Mouse (Mus musculus) stomach, embryonic 15.5 days (tissue): Measurements from ENCODE around the gene Gm4969. TPM values are rescaled to one million over a fixed set of nuclear protein-coding genes. Genes with fewer than 3 reads are reported as not detected.
A peak's percentile ranks its signal among the peaks of the same experiment; 100 is the strongest.

Experiments used
- ATAC-seq: fragments of 200-750 bp; cut with Nextera tagmentation; 2 replicates; pipeline ENCODE4 v1.8.0; 2017; ENCODE audit warnings: low read depth, moderate number of reproducible peaks, moderate TSS enrichment; ENCODE audit not compliant: insufficient read depth, low FRiP score
- H3K27ac ChIP-seq: fragments of 300-500 bp; sonication (generic); 2 replicates; pipeline ENCODE4 v1.5.1; 2015; ENCODE audit warnings: mild to moderate bottlenecking, inconsistent platforms
- H3K27me3 ChIP-seq: fragments of 300-500 bp; sonication (generic); replicated peaks from 2 replicates; pipeline ENCODE4 v1.6.1; 2015; ENCODE audit warnings: inconsistent platforms
- H3K36me3 ChIP-seq: fragments of 300-500 bp; sonication (generic); 2 replicates; pipeline ENCODE4 v1.6.1; 2015; ENCODE audit warnings: inconsistent platforms
- H3K4me1 ChIP-seq: fragments of 300-500 bp; sonication (generic); 2 replicates; pipeline ENCODE4 v1.6.1; 2015; ENCODE audit warnings: inconsistent platforms
- H3K4me2 ChIP-seq: fragments of 300-500 bp; sonication (generic); 2 replicates; pipeline ENCODE4 v1.6.1; 2015; ENCODE audit warnings: mild to moderate bottlenecking, inconsistent platforms
- H3K4me3 ChIP-seq: fragments of 300-500 bp; sonication (generic); replicated peaks from 2 replicates; pipeline ENCODE4 v1.5.1; 2015; ENCODE audit warnings: inconsistent platforms
- H3K9ac ChIP-seq: fragments of 300-500 bp; sonication (generic); 2 replicates; pipeline ENCODE4 v1.6.1; 2015; ENCODE audit warnings: inconsistent platforms
- H3K9me3 ChIP-seq: fragments of 300-500 bp; sonication (generic); 2 replicates; pipeline ENCODE4 v1.6.1; 2016; ENCODE audit warnings: inconsistent platforms
- WGBS: fragments of 180-500 bp; shearing (Covaris S2); methylation state at CpG from one replicate; pipeline ENCODE4 v1.1.7; 2015; 5-methylcytosine and 5-hydroxymethylcytosine counted together
- polyA plus RNA-seq: library from polyadenylated mRNA; unstranded; fragments of >200 nt; fragmentation: Nextera tagmentation; extraction: Ambion mirVana; gene quantifications from 2 replicates; pipeline ENCODE4 v1.2.1, GENCODE M21; 2015

Gm4969 gene
- polyA plus RNA-seq, 1 experiment from 2014 or later: 3.2 TPM

- peak overlapping the region; percentile 60 for H3K27ac ChIP-seq
- H3K4me2 ChIP-seq: peak overlapping the region; percentile 87
- no peaks in the 10 kb centered on the region for H3K9me3 ChIP-seq
- under 1% methylated on average over 39 of the region's 39 CpGs for WGBS
- peak overlapping the region; percentile 49 for H3K4me3 ChIP-seq
- H3K36me3 ChIP-seq: peaks cover 18% of the 10 kb centered on the region
- no peaks in the 10 kb centered on the region for H3K27me3 ChIP-seq
- no peak overlapping the region for H3K9ac ChIP-seq
- peaks cover 6% of the 10 kb centered on the region; the same call in 1 of the 2 replicates for H3K4me1 ChIP-seq
- ATAC-seq: peak; percentile 99
Observed at GRCm38 (mm10) chr7:19131324-19131848, 13.2 kb upstream of the Gm4969 start.

DNA sequence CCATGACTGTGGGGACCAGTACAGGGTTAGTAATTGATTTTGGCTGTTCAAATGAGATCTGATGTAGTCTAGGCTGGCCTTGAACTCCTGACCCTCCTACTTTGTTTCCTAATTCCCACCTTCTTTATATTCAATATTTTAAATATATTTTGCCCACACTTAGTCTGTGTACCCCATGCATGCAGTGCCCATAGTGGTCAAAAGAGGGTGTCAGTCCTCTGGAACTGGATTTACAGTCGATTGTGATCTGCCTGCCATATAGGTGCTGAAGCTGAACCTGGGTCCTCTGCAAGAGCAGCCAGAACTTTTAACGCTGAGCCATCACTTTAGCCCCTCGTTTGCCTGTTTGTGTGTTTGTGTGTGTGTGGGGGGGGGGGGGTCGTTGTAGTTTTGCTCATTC, 12.5 kb upstream of the Gm4969 start:
- H3K27me3 ChIP-seq: no peaks in the 10 kb centered on the region
- H3K9ac ChIP-seq: no peak overlapping the region
- no peaks in the 10 kb centered on the region for H3K9me3 ChIP-seq
- no peak for ATAC-seq
- H3K36me3 ChIP-seq: peaks cover 11% of the 10 kb centered on the region; the same call in 1 of the 2 replicates
- H3K27ac ChIP-seq: peak overlapping the region; percentile 60
- WGBS: 24% methylated on average over 4 of the region's 4 CpGs
- H3K4me1 ChIP-seq: peaks cover 6% of the 10 kb centered on the region; the same call in 1 of the 2 replicates
- peak overlapping the region; percentile 49 for H3K4me3 ChIP-seq
- peak overlapping the region; percentile 87 for H3K4me2 ChIP-seq

DNA sequence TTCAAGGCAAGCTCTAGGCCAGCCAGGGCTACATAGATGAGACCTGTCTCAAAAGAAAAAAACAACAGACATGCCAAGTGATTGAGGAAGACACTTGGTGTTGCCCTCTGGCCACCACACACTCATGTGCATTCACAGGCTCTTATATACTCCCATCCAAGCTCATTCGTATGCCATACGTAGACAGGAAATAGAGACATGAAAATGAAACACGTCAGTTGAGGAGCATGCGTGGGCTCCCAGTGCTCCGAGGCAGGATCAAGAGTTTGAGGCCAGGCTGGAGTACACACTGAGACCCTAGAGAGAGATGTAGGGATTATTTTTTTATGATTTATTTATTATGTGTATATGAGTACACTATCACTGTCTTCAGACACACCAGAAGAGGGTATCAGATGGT, 11.2 kb upstream of the Gm4969 start:
- H3K4me1 ChIP-seq: peaks cover 6% of the 10 kb centered on the region; the same call in 1 of the 2 replicates
- H3K4me2 ChIP-seq: no peak overlapping the region
- ATAC-seq: no peak
- peaks cover under 1% of the 10 kb centered on the region; the same call in 1 of the 2 replicates for H3K36me3 ChIP-seq
- no peaks in the 10 kb centered on the region for H3K9me3 ChIP-seq
- 89% methylated on average over 5 of the region's 5 CpGs for whole genome bisulfite sequencing
- no peak overlapping the region for H3K9ac ChIP-seq
- H3K27me3 ChIP-seq: no peaks in the 10 kb centered on the region
- no peak overlapping the region for H3K4me3 ChIP-seq
- H3K27ac ChIP-seq: no peak overlapping the region

GRCm38 (mm10) chr7:19127744-19128143, 9.6 kb upstream of the Gm4969 start:
- Histone ChIP-seq H3K27ac (no peak overlapping the region), H3K4me2 (no peak overlapping the region), H3K9ac (no peak overlapping the region), H3K4me3 (no peak overlapping the region), H3K36me3 (no peaks in the 10 kb centered on the region), H3K9me3 (no peaks in the 10 kb centered on the region), H3K27me3 (no peaks in the 10 kb centered on the region), H3K4me1 (peaks cover 6% of the 10 kb centered on the region; the same call in 1 of the 2 replicates)
- no peak for ATAC-seq
- WGBS: 75% methylated on average over 5 of the region's 5 CpGs

GRCm38 (mm10) chr7:19124713-19125112, 6.5 kb upstream of the Gm4969 start:
- H3K4me3 ChIP-seq: no peak overlapping the region
- no peaks in the 10 kb centered on the region for H3K9me3 ChIP-seq
- H3K4me1 ChIP-seq: peaks cover 16% of the 10 kb centered on the region; the same call in 1 of the 2 replicates
- ATAC-seq: no peak
- no peak overlapping the region for H3K9ac ChIP-seq
- H3K27ac ChIP-seq: no peak overlapping the region
- H3K4me2 ChIP-seq: no peak overlapping the region
- no peaks in the 10 kb centered on the region for H3K27me3 ChIP-seq
- WGBS: 86% methylated on average over 6 of the region's 6 CpGs
- H3K36me3 ChIP-seq: no peaks in the 10 kb centered on the region

- no peak overlapping the region for H3K4me3 ChIP-seq
- H3K4me2 ChIP-seq: no peak overlapping the region
- WGBS: 92% methylated on average over 4 of the region's 4 CpGs
- ATAC-seq: no peak
- peaks cover 23% of the 10 kb centered on the region for H3K4me1 ChIP-seq
- no peak overlapping the region for H3K9ac ChIP-seq
- no peaks in the 10 kb centered on the region for H3K36me3 ChIP-seq
- H3K9me3 ChIP-seq: no peaks in the 10 kb centered on the region; the same call in 1 of the 2 replicates
- no peak overlapping the region for H3K27ac ChIP-seq
- H3K27me3 ChIP-seq: no peaks in the 10 kb centered on the region
Observed at GRCm38 (mm10) chr7:19121686-19122085, 3.5 kb upstream of the Gm4969 start.

DNA sequence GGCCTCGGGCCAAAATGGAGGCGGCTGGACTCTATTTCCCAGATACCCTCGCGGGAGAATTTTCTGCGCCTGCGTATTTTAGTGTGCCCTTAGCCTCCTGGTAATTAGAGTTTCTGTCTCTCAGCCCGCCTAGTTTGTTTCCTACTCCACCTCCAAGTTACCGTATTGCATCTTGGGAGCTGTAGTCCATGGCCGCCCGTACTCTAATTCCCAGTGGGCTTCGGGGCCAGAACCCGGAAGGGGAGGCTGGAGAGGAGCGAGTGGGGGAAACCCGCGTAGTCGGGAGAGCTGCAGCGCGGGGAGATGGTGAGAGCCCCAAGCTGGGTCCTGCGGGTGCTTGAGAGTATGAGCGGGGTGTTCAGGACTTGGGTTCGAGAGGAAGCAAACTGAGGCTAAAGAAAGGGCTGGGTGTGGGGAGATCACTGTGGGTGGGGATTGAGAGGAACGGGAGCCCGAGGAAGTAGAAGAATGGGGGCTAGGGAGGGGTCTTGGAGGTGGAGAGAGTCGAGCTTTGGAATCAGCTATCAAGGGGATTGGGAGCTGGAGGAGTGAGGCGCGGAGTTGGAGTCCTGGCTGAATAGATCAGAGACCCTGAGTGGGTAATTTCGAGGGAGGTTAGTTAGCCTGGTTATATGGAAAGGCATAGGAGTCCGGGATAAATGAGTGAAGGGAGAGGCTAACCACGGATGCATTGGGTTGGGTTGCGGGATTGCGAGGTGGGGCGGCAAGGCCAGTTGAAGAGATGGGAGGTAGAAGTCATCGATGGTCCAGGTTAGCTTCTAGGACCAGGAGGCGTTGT, 1.7 kb upstream of the Gm4969 start, which contains the start of gene Fbxo46:
Fbxo46 (plus strand) TSS at position 229 of the 799 bp plus-strand sequence.
- H3K9ac ChIP-seq: peak within 1 kb of the TSS; percentile 76
- peak within 1 kb of the TSS; percentile 68 for H3K4me3 ChIP-seq
- peak; percentile 95 for ATAC-seq
- H3K4me1 ChIP-seq: peaks cover 23% of the 10 kb centered on the region
- H3K27ac ChIP-seq: 0 out of 2 replicates have a peak within 1 kb of the TSS, but pooled peaks have one; percentile 40
- H3K36me3 ChIP-seq: no peaks in the 10 kb centered on the region
- no peaks in the 10 kb centered on the region; the same call in 1 of the 2 replicates for H3K9me3 ChIP-seq
- no peaks in the 10 kb centered on the region for H3K27me3 ChIP-seq
- WGBS: 2% methylated on average over 34 of the region's 34 CpGs
- peak within 1 kb of the TSS; percentile 84 for H3K4me2 ChIP-seq

- Histone ChIP-seq H3K9me3 (no peaks in the 10 kb centered on the region; the same call in 1 of the 2 replicates), H3K27ac (no peak overlapping the region), H3K4me2 (no peak overlapping the region), H3K36me3 (no peaks in the 10 kb centered on the region), H3K4me1 (peaks cover 23% of the 10 kb centered on the region), H3K4me3 (no peak overlapping the region), H3K27me3 (no peaks in the 10 kb centered on the region), H3K9ac (no peak overlapping the region)
- 92% methylated on average over 8 of the region's 8 CpGs for WGBS
- no peak for ATAC-seq
Observed at GRCm38 (mm10) chr7:19119083-19119482, 915 bp upstream of the Gm4969 start.

- 74% methylated on average over 1 of the region's 1 CpGs for WGBS
- ATAC-seq: no peak
- Histone ChIP-seq H3K4me3 (no peak overlapping the region), H3K27ac (no peak overlapping the region), H3K9me3 (no peaks in the 10 kb centered on the region), H3K36me3 (no peaks in the 10 kb centered on the region), H3K4me1 (no peaks in the 10 kb centered on the region), H3K9ac (no peak overlapping the region), H3K27me3 (no peaks in the 10 kb centered on the region), H3K4me2 (no peak overlapping the region)
Observed at GRCm38 (mm10) chr7:19109565-19109964, 8.6 kb downstream of the Gm4969 start.

DNA sequence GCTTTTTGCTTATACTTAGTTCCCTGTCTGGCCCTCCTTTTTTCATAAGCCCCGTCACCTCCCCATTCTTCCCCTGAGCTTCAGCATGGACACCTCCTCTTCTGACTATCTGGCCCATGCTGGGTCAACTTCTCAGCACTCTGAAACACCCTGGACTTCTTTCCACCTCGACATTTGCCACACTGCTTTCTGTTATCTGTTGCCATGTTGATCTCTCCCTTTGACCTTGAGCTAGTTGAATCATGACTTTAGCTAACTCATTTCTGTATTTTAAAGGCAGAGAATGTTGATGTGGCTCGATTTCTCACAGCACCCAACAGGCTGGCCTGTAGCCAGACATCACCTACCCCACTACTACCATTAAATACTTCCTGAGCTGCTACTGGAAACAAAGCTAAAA, 10.7 kb downstream of the Gm4969 start:
- H3K4me2 ChIP-seq: no peak overlapping the region
- no peak for ATAC-seq
- H3K27ac ChIP-seq: no peak overlapping the region
- WGBS: 48% methylated on average over 3 of the region's 3 CpGs
- no peaks in the 10 kb centered on the region for H3K27me3 ChIP-seq
- H3K4me3 ChIP-seq: no peak overlapping the region
- no peaks in the 10 kb centered on the region for H3K36me3 ChIP-seq
- H3K9me3 ChIP-seq: no peaks in the 10 kb centered on the region
- no peaks in the 10 kb centered on the region for H3K4me1 ChIP-seq
- H3K9ac ChIP-seq: no peak overlapping the region

- WGBS: 70% methylated on average over 2 of the region's 2 CpGs
- Histone ChIP-seq H3K4me1 (no peaks in the 10 kb centered on the region), H3K4me2 (no peak overlapping the region), H3K27ac (no peak overlapping the region), H3K27me3 (no peaks in the 10 kb centered on the region), H3K36me3 (no peaks in the 10 kb centered on the region), H3K9ac (no peak overlapping the region), H3K9me3 (no peaks in the 10 kb centered on the region), H3K4me3 (no peak overlapping the region)
- no peak for ATAC-seq
Observed at GRCm38 (mm10) chr7:19104486-19104885, 13.7 kb downstream of the Gm4969 start.

DNA sequence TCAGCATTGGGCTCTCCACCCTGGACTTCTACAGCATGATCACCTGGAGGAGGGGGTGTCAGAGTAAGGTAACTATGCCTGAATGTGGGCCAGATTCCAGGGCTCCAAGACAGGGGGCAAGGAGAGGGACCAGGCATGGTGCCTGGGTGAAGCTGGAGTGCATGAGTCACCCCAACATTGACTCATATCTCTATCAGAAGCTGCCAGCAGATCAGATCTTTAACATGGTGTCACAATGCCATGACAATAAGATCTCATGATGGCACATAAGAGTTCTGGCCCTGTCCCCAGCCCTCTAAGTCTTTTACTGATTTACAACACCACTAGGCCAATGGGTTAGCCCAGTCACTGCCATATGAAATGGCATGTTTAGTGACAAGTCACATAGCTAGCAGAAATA, 14.4 kb downstream of the Gm4969 start:
- Histone ChIP-seq H3K9ac (no peak overlapping the region), H3K27ac (no peak overlapping the region), H3K9me3 (no peaks in the 10 kb centered on the region), H3K36me3 (no peaks in the 10 kb centered on the region), H3K4me1 (no peaks in the 10 kb centered on the region; the same call in 1 of the 2 replicates), H3K4me3 (no peak overlapping the region), H3K27me3 (no peaks in the 10 kb centered on the region), H3K4me2 (no peak overlapping the region)
- no peak for ATAC-seq
